ENCODE assay signal across 8 mouse cellular contexts in genomic region chr2:46465389-46465788, GRCm38 (mm10).
DNase-seq lines count a peak whose midpoint lies in the region; ATAC-seq lines count a peak whose summit lies in the region.

No protein-coding gene starts in this region.

- no peaks in the 10 kb centered on the region for H3K27me3 ChIP-seq in forebrain, embryonic 13.5 days
- no peaks in the 10 kb centered on the region for H3K27me3 ChIP-seq in forebrain, embryonic 11.5 days (ENCODE audit: control insufficient read depth, insufficient read depth, low read length)
- H3K27me3 ChIP-seq in neural tube, embryonic 11.5 days (ENCODE audit: control insufficient read depth, insufficient read depth, low read length), result no peaks in the 10 kb centered on the region
- no peaks in the 10 kb centered on the region for H3K27me3 ChIP-seq in neural tube, embryonic 14.5 days (ENCODE audit: control insufficient read depth, insufficient read depth, low read length)

- H3K9me3 ChIP-seq in forebrain, embryonic 13.5 days (replicated peaks), result no peaks in the 10 kb centered on the region
- no peaks in the 10 kb centered on the region for H3K9me3 ChIP-seq in forebrain, embryonic 11.5 days (ENCODE audit: control insufficient read depth, low read length)
- no peaks in the 10 kb centered on the region for H3K9me3 ChIP-seq in neural tube, embryonic 11.5 days (ENCODE audit: control insufficient read depth, low read length)
- H3K9me3 ChIP-seq in neural tube, embryonic 14.5 days (ENCODE audit: control insufficient read depth, low read length), result no peaks in the 10 kb centered on the region

- no peak overlapping the region for H3K27ac ChIP-seq in forebrain, embryonic 13.5 days
- no peak overlapping the region for H3K27ac ChIP-seq in forebrain, embryonic 11.5 days (ENCODE audit: low read depth, low read length)
- H3K27ac ChIP-seq in neural tube, embryonic 11.5 days (ENCODE audit: low read depth, low read length), result no peak overlapping the region
- H3K27ac ChIP-seq in neural tube, embryonic 14.5 days (ENCODE audit: low read depth, low read length), result no peak overlapping the region

- no peaks in the 10 kb centered on the region for H3K36me3 ChIP-seq in forebrain, embryonic 13.5 days (ENCODE audit: poor library complexity, severe bottlenecking)
- H3K36me3 ChIP-seq in forebrain, embryonic 11.5 days (ENCODE audit: control insufficient read depth, insufficient read depth, low read length), result no peaks in the 10 kb centered on the region
- no peaks in the 10 kb centered on the region for H3K36me3 ChIP-seq in neural tube, embryonic 11.5 days (ENCODE audit: control insufficient read depth, insufficient read depth, low read length)
- no peaks in the 10 kb centered on the region for H3K36me3 ChIP-seq in neural tube, embryonic 14.5 days (ENCODE audit: control insufficient read depth, insufficient read depth, low read length)

- DNase-seq in forebrain, embryonic 11.5 days (ENCODE audit: low spot score), result no peak
- peak; percentile 23 for DNase-seq in neural tube, embryonic 11.5 days (ENCODE audit: low spot score)
- DNase-seq in neural tube, embryonic 10.5 days (ENCODE audit: extremely low spot score, low spot score), result no peak
- peak; percentile 27 for DNase-seq in kidney, postnatal 14 days
- DNase-seq in thymus, postnatal 25 days, result no peak
- no peak for DNase-seq in spleen, adult 18-20 months

- 31% methylated on average over 4 of the region's 4 CpGs for WGBS in forebrain, embryonic 13.5 days
- WGBS in forebrain, embryonic 11.5 days, result 65% methylated on average over 4 of the region's 4 CpGs
- 63% methylated on average over 4 of the region's 4 CpGs for WGBS in neural tube, embryonic 11.5 days
- WGBS in neural tube, embryonic 14.5 days, result 28% methylated on average over 4 of the region's 4 CpGs

- H3K9ac ChIP-seq in forebrain, embryonic 13.5 days, result no peak overlapping the region
- no peak overlapping the region for H3K9ac ChIP-seq in forebrain, embryonic 11.5 days (ENCODE audit: low read length)
- H3K9ac ChIP-seq in neural tube, embryonic 11.5 days (ENCODE audit: low read length), result no peak overlapping the region
- no peak overlapping the region for H3K9ac ChIP-seq in neural tube, embryonic 14.5 days (replicated peaks; ENCODE audit: low read depth, low read length)

- no peak overlapping the region for H3K4me2 ChIP-seq in forebrain, embryonic 13.5 days
- H3K4me2 ChIP-seq in forebrain, embryonic 11.5 days (ENCODE audit: low read depth, low read length, severe bottlenecking), result no peak overlapping the region
- H3K4me2 ChIP-seq in neural tube, embryonic 11.5 days (ENCODE audit: low read depth), result no peak overlapping the region
- no peak overlapping the region for H3K4me2 ChIP-seq in neural tube, embryonic 14.5 days (ENCODE audit: low read depth, low read length)

- peaks cover 7% of the 10 kb centered on the region for H3K4me1 ChIP-seq in forebrain, embryonic 13.5 days
- H3K4me1 ChIP-seq in forebrain, embryonic 11.5 days (replicated peaks; ENCODE audit: control insufficient read depth, insufficient read depth, low read length), result no peaks in the 10 kb centered on the region
- H3K4me1 ChIP-seq in neural tube, embryonic 11.5 days (ENCODE audit: control insufficient read depth, insufficient read depth, low read length), result no peaks in the 10 kb centered on the region
- H3K4me1 ChIP-seq in neural tube, embryonic 14.5 days (ENCODE audit: control insufficient read depth, insufficient read depth, low read length), result no peaks in the 10 kb centered on the region

- H3K4me3 ChIP-seq in forebrain, embryonic 13.5 days, result no peak overlapping the region
- H3K4me3 ChIP-seq in forebrain, embryonic 11.5 days (ENCODE audit: low read depth, low read length), result no peak overlapping the region
- H3K4me3 ChIP-seq in neural tube, embryonic 11.5 days (ENCODE audit: low read depth, low read length), result no peak overlapping the region
- no peak overlapping the region for H3K4me3 ChIP-seq in neural tube, embryonic 14.5 days (ENCODE audit: low read depth, low read length)

- peak; percentile 75 for ATAC-seq in forebrain, embryonic 13.5 days
- no peak for ATAC-seq in forebrain, embryonic 11.5 days (replicated peaks; ENCODE audit: low FRiP score)
- ATAC-seq in neural tube, embryonic 11.5 days (ENCODE audit: insufficient read depth, low FRiP score, low TSS enrichment), result no peak
- ATAC-seq in neural tube, embryonic 14.5 days (ENCODE audit: low read depth), result peak; percentile 68

Comparison
In these comparisons a context has a peak if more than half of its experiments do, and no peak if none do; other contexts are left out.
1. ATAC-seq: peak in forebrain, embryonic 13.5 days (single experiment) and neural tube, embryonic 14.5 days (single experiment); none in forebrain, embryonic 11.5 days (single experiment) and neural tube, embryonic 11.5 days (single experiment).
2. DNase-seq: peak in neural tube, embryonic 11.5 days (single experiment) and kidney, postnatal 14 days (single experiment); none in forebrain, embryonic 11.5 days (single experiment), neural tube, embryonic 10.5 days (single experiment), thymus, postnatal 25 days (single experiment) and spleen, adult 18-20 months (0 of 2).